Mouse (Mus musculus): ENCODE measurements around the gene Osbpl5. TPM values are rescaled to one million over a fixed set of nuclear protein-coding genes. Genes with fewer than 3 reads are reported as not detected.
"Not testable (repeated sequence)": the region's sequence is repeated elsewhere in the genome, so short reads cannot be mapped to it uniquely, and the experiment has no call there.

Osbpl5 gene
- total RNA-seq, 1 experiment: 13.6 TPM

DNA sequence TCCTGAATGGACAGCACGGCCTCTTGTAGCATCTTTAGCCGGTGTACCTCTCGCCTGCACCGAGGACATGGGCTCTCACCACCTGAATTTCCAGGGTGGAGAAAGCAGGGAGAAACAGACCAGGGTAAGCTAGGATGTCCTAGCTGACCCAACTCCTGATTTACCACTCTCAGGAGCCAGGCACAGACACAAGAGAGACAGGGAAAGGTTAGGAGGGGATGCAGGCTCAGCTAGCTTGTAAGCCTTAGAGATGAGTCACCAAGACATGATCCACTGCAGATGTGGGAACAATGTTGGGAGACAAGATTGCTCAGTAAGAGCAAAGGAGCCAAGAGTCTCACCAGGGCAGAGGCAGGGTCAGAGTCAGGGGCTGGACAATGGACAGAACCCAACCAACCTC, 64.9 kb downstream of the Osbpl5 start:
- no peaks in the 10 kb centered on the region for H3K4me1 ChIP-seq (ENCODE audit: control insufficient read depth in 2 of 2, insufficient read depth in 2 of 2, low read length in 2 of 2, poor library complexity in 1 of 2)

DNA sequence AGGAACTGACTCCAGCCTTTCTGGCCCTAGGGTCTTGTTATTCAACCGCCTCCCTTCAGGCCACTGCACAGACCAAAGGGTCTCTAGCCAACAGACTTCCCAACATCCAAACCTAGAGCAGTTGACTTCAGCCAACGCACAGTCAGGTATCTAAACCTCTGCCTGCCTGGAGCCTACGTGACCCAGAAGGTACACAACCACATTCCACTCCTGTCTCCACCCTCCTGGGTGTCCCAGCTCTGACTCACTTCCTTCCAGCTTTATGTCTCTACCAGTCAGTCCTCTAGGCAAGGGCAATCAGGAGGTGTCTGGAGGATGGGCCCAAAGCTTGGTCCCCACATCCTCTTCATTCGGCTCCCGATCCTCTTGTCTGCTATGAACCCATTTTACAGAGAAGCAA, 65.6 kb downstream of the Osbpl5 start:
- no peak for DNase-seq (ENCODE audit: low read depth, low spot score)
- in situ Hi-C loops (cut with MboI; ENCODE audit: low sequenced_read_pairs in 2 of 2, unreplicated experiment in 2 of 2): loop anchor here (5.0 to 10.0 kb wide), 2 partner anchors 74 to 86 kb away; partner anchors contain the start of gene Cars (in 1 of the 2)
- H3K9me3 ChIP-seq (ENCODE audit: control insufficient read depth, insufficient read depth, low read depth, low read length): no peaks in the 10 kb centered on the region
- no peak overlapping the region for H3K27ac ChIP-seq (ENCODE audit: insufficient read depth, low read depth, low read length, poor library complexity, severe bottlenecking)
- no peak overlapping the region for H3K4me3 ChIP-seq (ENCODE audit: insufficient read depth in 1 of 2, low read depth in 1 of 2, low read length in 2 of 2, poor library complexity in 1 of 2, severe bottlenecking in 1 of 2)
- H3K36me3 ChIP-seq (ENCODE audit: control insufficient read depth, insufficient read depth, low read length, poor library complexity, severe bottlenecking): no peaks in the 10 kb centered on the region
- H3K9ac ChIP-seq (ENCODE audit: insufficient read depth, low read depth, low read length, poor library complexity, severe bottlenecking): no peak overlapping the region
- TF ChIP-seq HCFC1 (IDR thresholded peaks at IDR 0.05; ENCODE audit: borderline replicate concordance, insufficient read depth, low read length): no peak
- TF ChIP-seq CHD2 (IDR thresholded peaks at IDR 0.05; ENCODE audit: low read depth, low read length): no peak
- no peak for TF ChIP-seq ZNF384 (IDR thresholded peaks at IDR 0.05; ENCODE audit: low read depth, low read length)
- no peak for TF ChIP-seq MAFK (IDR thresholded peaks at IDR 0.05; ENCODE audit: insufficient read depth, low read depth, low read length)
- TF ChIP-seq ZC3H11A (IDR thresholded peaks at IDR 0.05; ENCODE audit: borderline replicate concordance, low read depth, low read length): no peak
- H3K4me1 ChIP-seq (ENCODE audit: control insufficient read depth in 2 of 2, insufficient read depth in 2 of 2, low read length in 2 of 2, poor library complexity in 1 of 2): no peaks in the 10 kb centered on the region

More for the DNA sequence above, 64.9 kb downstream of the Osbpl5 start:
- in situ Hi-C loops (cut with MboI; ENCODE audit: low sequenced_read_pairs in 2 of 2, unreplicated experiment in 2 of 2): loop anchor here (5.0 to 10.0 kb wide), 2 partner anchors 75 to 87 kb away; partner anchors contain the start of gene Cars (in 1 of the 2)
- no peak for DNase-seq (ENCODE audit: low read depth, low spot score)
- no peak overlapping the region for H3K4me3 ChIP-seq (ENCODE audit: insufficient read depth in 1 of 2, low read depth in 1 of 2, low read length in 2 of 2, poor library complexity in 1 of 2, severe bottlenecking in 1 of 2)
- no peak overlapping the region for H3K27ac ChIP-seq (ENCODE audit: insufficient read depth, low read depth, low read length, poor library complexity, severe bottlenecking)
- no peak overlapping the region for H3K9ac ChIP-seq (ENCODE audit: insufficient read depth, low read depth, low read length, poor library complexity, severe bottlenecking)
- no peaks in the 10 kb centered on the region for H3K9me3 ChIP-seq (ENCODE audit: control insufficient read depth, insufficient read depth, low read depth, low read length)
- no peaks in the 10 kb centered on the region for H3K36me3 ChIP-seq (ENCODE audit: control insufficient read depth, insufficient read depth, low read length, poor library complexity, severe bottlenecking)
- TF ChIP-seq ZNF384 (IDR thresholded peaks at IDR 0.05; ENCODE audit: low read depth, low read length): no peak
- no peak for TF ChIP-seq MAFK (IDR thresholded peaks at IDR 0.05; ENCODE audit: insufficient read depth, low read depth, low read length)
- no peak for TF ChIP-seq HCFC1 (IDR thresholded peaks at IDR 0.05; ENCODE audit: borderline replicate concordance, insufficient read depth, low read length)

GRCm38 (mm10) chr7:143689946-143690345, 66.8 kb downstream of the Osbpl5 start:
- TF ChIP-seq CHD2 (IDR thresholded peaks at IDR 0.05; ENCODE audit: low read depth, low read length) (no peak), ZC3H11A (IDR thresholded peaks at IDR 0.05; ENCODE audit: borderline replicate concordance, low read depth, low read length) (no peak), HCFC1 (IDR thresholded peaks at IDR 0.05; ENCODE audit: borderline replicate concordance, insufficient read depth, low read length) (no peak), ZNF384 (IDR thresholded peaks at IDR 0.05; ENCODE audit: low read depth, low read length) (no peak), MAFK (IDR thresholded peaks at IDR 0.05; ENCODE audit: insufficient read depth, low read depth, low read length) (no peak)
- Histone ChIP-seq H3K4me1 (ENCODE audit: control insufficient read depth in 2 of 2, insufficient read depth in 2 of 2, low read length in 2 of 2, poor library complexity in 1 of 2) (no peaks in the 10 kb centered on the region), H3K9me3 (ENCODE audit: control insufficient read depth, insufficient read depth, low read depth, low read length) (no peaks in the 10 kb centered on the region), H3K36me3 (ENCODE audit: control insufficient read depth, insufficient read depth, low read length, poor library complexity, severe bottlenecking) (no peaks in the 10 kb centered on the region), H3K9ac (ENCODE audit: insufficient read depth, low read depth, low read length, poor library complexity, severe bottlenecking) (no peak overlapping the region), H3K4me3 (ENCODE audit: insufficient read depth in 1 of 2, low read depth in 1 of 2, low read length in 2 of 2, poor library complexity in 1 of 2, severe bottlenecking in 1 of 2) (no peak overlapping the region), H3K27ac (ENCODE audit: insufficient read depth, low read depth, low read length, poor library complexity, severe bottlenecking) (no peak overlapping the region)
- in situ Hi-C loops (cut with MboI; ENCODE audit: low sequenced_read_pairs in 2 of 2, unreplicated experiment in 2 of 2): loop anchor here (5.0 to 10.0 kb wide), 2 partner anchors 73 to 85 kb away; partner anchors contain the start of gene Cars (in 1 of the 2)
- DNase-seq (ENCODE audit: low read depth, low spot score): no peak

DNA sequence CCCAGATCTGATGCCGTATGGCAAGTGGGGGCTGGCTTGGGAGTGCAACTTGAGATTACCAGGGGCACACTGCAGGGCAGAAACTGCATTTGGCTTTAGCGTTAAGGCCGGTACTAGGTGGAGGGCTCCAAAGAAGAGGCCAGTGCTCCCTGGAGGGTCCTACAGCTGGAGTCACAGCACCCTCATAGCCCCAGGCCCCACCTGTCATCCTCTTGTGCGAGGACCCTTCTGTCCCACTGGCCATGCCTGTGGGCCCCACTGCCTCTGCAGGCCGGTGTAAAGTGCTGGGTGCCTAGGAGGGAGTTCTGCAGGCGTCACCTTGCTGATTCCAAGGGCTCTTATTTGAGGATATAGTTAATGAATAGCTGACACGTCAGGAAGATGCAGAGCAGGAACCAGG, 67.3 kb downstream of the Osbpl5 start:
- no peaks in the 10 kb centered on the region for H3K9me3 ChIP-seq (ENCODE audit: control insufficient read depth, insufficient read depth, low read depth, low read length)
- H3K4me1 ChIP-seq (ENCODE audit: control insufficient read depth in 2 of 2, insufficient read depth in 2 of 2, low read length in 2 of 2, poor library complexity in 1 of 2): no peaks in the 10 kb centered on the region
- no peak overlapping the region for H3K4me3 ChIP-seq (ENCODE audit: insufficient read depth in 1 of 2, low read depth in 1 of 2, low read length in 2 of 2, poor library complexity in 1 of 2, severe bottlenecking in 1 of 2)
- H3K36me3 ChIP-seq (ENCODE audit: control insufficient read depth, insufficient read depth, low read length, poor library complexity, severe bottlenecking): no peaks in the 10 kb centered on the region
- TF ChIP-seq HCFC1 (IDR thresholded peaks at IDR 0.05; ENCODE audit: borderline replicate concordance, insufficient read depth, low read length): no peak
- H3K9ac ChIP-seq (ENCODE audit: insufficient read depth, low read depth, low read length, poor library complexity, severe bottlenecking): no peak overlapping the region
- H3K27ac ChIP-seq (ENCODE audit: insufficient read depth, low read depth, low read length, poor library complexity, severe bottlenecking): no peak overlapping the region
- in situ Hi-C loops (cut with MboI; ENCODE audit: low sequenced_read_pairs in 2 of 2, unreplicated experiment in 2 of 2): no loop called here
- DNase-seq (ENCODE audit: low read depth, low spot score): no peak

DNA sequence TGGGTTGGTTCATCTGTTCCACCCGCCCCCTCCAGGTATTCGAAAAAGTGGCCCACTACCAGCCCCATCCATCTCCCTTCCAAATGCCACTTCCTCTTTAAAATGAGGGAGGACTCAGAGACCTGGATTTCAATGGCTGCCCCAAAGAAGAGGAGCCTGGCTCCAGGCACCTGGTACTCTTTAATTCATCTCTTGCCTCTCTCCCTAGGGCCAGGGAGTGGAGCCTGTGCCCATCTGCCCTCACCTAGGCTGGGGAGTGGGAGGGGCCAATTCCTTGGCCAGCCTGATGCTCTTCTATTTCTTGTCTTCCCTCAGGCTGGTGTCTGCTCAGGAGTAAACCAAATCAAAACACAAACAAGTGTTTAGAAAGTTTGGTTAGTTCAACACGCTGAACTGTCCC, 70.1 kb downstream of the Osbpl5 start:
- H3K9me3 ChIP-seq (ENCODE audit: control insufficient read depth, insufficient read depth, low read depth, low read length); in situ Hi-C loops (cut with MboI; ENCODE audit: low sequenced_read_pairs in 2 of 2, unreplicated experiment in 2 of 2); H3K36me3 ChIP-seq (ENCODE audit: control insufficient read depth, insufficient read depth, low read length, poor library complexity, severe bottlenecking); H3K9ac ChIP-seq (ENCODE audit: insufficient read depth, low read depth, low read length, poor library complexity, severe bottlenecking); DNase-seq (ENCODE audit: low read depth, low spot score); H3K4me1 ChIP-seq (ENCODE audit: control insufficient read depth in 2 of 2, insufficient read depth in 2 of 2, low read length in 2 of 2, poor library complexity in 1 of 2); H3K27ac ChIP-seq (ENCODE audit: insufficient read depth, low read depth, low read length, poor library complexity, severe bottlenecking); H3K4me3 ChIP-seq (ENCODE audit: insufficient read depth in 1 of 2, low read depth in 1 of 2, low read length in 2 of 2, poor library complexity in 1 of 2, severe bottlenecking in 1 of 2): not testable (repeated sequence)

DNA sequence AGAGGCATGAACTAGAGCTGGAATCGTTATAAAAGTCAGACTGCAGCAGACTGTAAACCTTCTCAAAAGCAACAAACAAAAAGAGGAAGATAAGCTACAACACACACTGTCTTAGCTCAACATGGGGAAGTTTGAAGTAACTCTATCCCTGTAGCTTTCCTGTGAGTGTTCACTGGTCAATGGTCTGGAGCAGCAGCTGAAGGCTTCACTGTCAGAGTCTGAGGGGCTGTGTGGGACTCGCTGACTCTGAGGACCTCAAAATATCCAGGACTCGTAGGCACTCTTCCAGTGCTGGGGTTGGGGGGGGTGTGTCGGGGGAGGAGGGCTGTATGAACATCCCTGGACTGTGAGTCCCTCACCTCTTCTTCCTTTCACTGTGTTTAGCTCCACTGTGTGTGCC, 70.6 kb downstream of the Osbpl5 start:
- H3K9me3 ChIP-seq (ENCODE audit: control insufficient read depth, insufficient read depth, low read depth, low read length); DNase-seq (ENCODE audit: low read depth, low spot score); H3K4me1 ChIP-seq (ENCODE audit: control insufficient read depth in 2 of 2, insufficient read depth in 2 of 2, low read length in 2 of 2, poor library complexity in 1 of 2); H3K4me3 ChIP-seq (ENCODE audit: insufficient read depth in 1 of 2, low read depth in 1 of 2, low read length in 2 of 2, poor library complexity in 1 of 2, severe bottlenecking in 1 of 2); H3K9ac ChIP-seq (ENCODE audit: insufficient read depth, low read depth, low read length, poor library complexity, severe bottlenecking); in situ Hi-C loops (cut with MboI; ENCODE audit: low sequenced_read_pairs in 2 of 2, unreplicated experiment in 2 of 2); H3K27ac ChIP-seq (ENCODE audit: insufficient read depth, low read depth, low read length, poor library complexity, severe bottlenecking); H3K36me3 ChIP-seq (ENCODE audit: control insufficient read depth, insufficient read depth, low read length, poor library complexity, severe bottlenecking): not testable (repeated sequence)

All from ES-E14 (cell line).